Mouse (Mus musculus): Measurements from ENCODE around the gene Zfp3. TPM values are rescaled to one million over a fixed set of nuclear protein-coding genes. Genes with fewer than 3 reads are reported as not detected.

Zfp3 gene
- 10 to 100 TPM; 11.7 to 14.8 (median 13.9) TPM for total RNA-seq (2022)

- peak; percentile 79 for DNase-seq
Measured at GRCm38 (mm10) chr11:70763936-70764808, at the start of gene Zfp3. Gene Zfp3 (plus strand): TSS chr11:70764209.

GRCm38 (mm10) chr11:70715832-70716231 is 48.2 kb upstream of the Zfp3 start:
- no peak for DNase-seq

GRCm38 (mm10) chr11:70718481-70718880 is 45.5 kb upstream of the Zfp3 start:
- peak; percentile 65 for DNase-seq

GRCm38 (mm10) chr11:70720567-70720966 is 43.4 kb upstream of the Zfp3 start:
- DNase-seq = no peak

GRCm38 (mm10) chr11:70721072-70721471 is 42.9 kb upstream of the Zfp3 start:
- DNase-seq = peak; percentile 66

GRCm38 (mm10) chr11:70724706-70725105 is 39.3 kb upstream of the Zfp3 start:
- no peak for DNase-seq

- no peak for DNase-seq
Measured at GRCm38 (mm10) chr11:70726585-70726984, 37.4 kb upstream of the Zfp3 start.

- DNase-seq = no peak
Measured at GRCm38 (mm10) chr11:70727385-70727784, 36.6 kb upstream of the Zfp3 start.

GRCm38 (mm10) chr11:70730427-70731038 is 33.5 kb upstream of the Zfp3 start:
- DNase-seq = no peak

GRCm38 (mm10) chr11:70731178-70731577 is 32.8 kb upstream of the Zfp3 start:
- no peak for DNase-seq

- DNase-seq = no peak
Measured at GRCm38 (mm10) chr11:70733256-70733655, 30.8 kb upstream of the Zfp3 start.

- no peak for DNase-seq
Measured at GRCm38 (mm10) chr11:70737749-70738148, 26.3 kb upstream of the Zfp3 start.

- DNase-seq = no peak
Measured at GRCm38 (mm10) chr11:70741603-70742002, 22.4 kb upstream of the Zfp3 start.

GRCm38 (mm10) chr11:70742117-70742516 is 21.9 kb upstream of the Zfp3 start:
- DNase-seq = no peak

- peak; percentile 37 for DNase-seq
Measured at GRCm38 (mm10) chr11:70742581-70743459, 21.2 kb upstream of the Zfp3 start.

GRCm38 (mm10) chr11:70745636-70746035 is 18.4 kb upstream of the Zfp3 start:
- DNase-seq = no peak

- DNase-seq = no peak
Measured at GRCm38 (mm10) chr11:70747876-70748545, 16.0 kb upstream of the Zfp3 start.

- no peak for DNase-seq
Measured at GRCm38 (mm10) chr11:70752337-70753017, 11.5 kb upstream of the Zfp3 start.

- DNase-seq = no peak
Measured at GRCm38 (mm10) chr11:70753146-70753545, 10.9 kb upstream of the Zfp3 start.

- no peak for DNase-seq
Measured at GRCm38 (mm10) chr11:70754476-70754875, 9.5 kb upstream of the Zfp3 start.

- no peak for DNase-seq
Measured at GRCm38 (mm10) chr11:70754958-70755357, 9.1 kb upstream of the Zfp3 start.

GRCm38 (mm10) chr11:70755645-70756044 is 8.4 kb upstream of the Zfp3 start:
- DNase-seq = peak; percentile 51
